Mouse (Mus musculus) myocyte (in vitro differentiated cells): ENCODE results near the gene Aimp2.

Source experiments
- MAX ChIP-seq: IDR thresholded peaks from one replicate; pipeline ENCODE4 v1.6.1; 2011; ENCODE audit warnings: low read depth, mild to moderate bottlenecking, control low read depth
- MYOD1 ChIP-seq, 3 experiments: IDR thresholded peaks; one replicate each; pipeline ENCODE4 v1.6.1; 2011; ENCODE audit warnings: control low read depth in 2 of 3, low read depth in 2 of 3, mild to moderate bottlenecking in 2 of 3, moderate library complexity in 1 of 3; ENCODE audit not compliant: insufficient read length in 2 of 3, control insufficient read depth in 1 of 3
- MYOG ChIP-seq, 3 experiments: IDR thresholded peaks; one replicate each; pipeline ENCODE4 v1.6.1; 2011; ENCODE audit warnings: control low read depth in 2 of 3, low read depth in 2 of 3, mild to moderate bottlenecking in 2 of 3; ENCODE audit not compliant: insufficient read length in 2 of 3, control insufficient read depth in 1 of 3, insufficient read depth in 1 of 3
- POLR2A ChIP-seq: IDR thresholded peaks from one replicate; pipeline ENCODE4 v1.6.1; 2011; ENCODE audit warnings: low read depth, mild to moderate bottlenecking, control low read depth, moderate library complexity; ENCODE audit not compliant: insufficient read length
- USF1 ChIP-seq: IDR thresholded peaks from one replicate; pipeline ENCODE4 v1.6.1; 2011; ENCODE audit warnings: low read depth, mild to moderate bottlenecking, control low read depth, moderate library complexity

DNA sequence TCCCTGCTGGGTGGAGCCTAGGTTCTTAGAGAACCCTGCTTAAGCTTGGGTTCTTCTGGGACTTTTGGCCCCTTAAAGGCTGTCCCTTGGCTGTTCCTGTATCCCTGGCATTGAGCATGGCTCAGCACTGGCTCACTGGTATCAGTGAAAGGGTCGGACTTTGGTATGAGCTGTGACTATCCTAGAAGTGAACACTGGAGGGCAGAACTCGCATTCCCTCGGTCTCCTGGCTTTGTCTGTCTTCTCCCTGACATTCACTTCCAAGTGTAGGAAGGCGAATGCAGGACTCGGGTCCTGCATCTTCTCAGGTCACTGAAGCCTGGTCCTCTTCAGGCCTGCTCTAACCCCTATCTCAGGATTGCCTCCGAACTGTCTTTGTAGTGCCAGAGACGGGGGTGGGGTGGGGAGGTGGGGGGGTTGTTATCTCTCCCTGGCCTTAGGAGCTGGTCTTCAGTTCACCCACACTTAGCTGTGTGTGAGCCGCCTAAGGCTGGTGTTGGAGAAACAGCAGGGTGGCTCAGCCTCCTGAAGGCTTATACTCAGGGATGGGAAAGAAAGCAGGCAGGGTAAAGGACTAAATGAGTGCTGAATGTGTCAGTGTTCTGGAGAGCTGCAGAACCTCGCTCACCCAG, 17.3 kb downstream of the Aimp2 start:
- TF ChIP-seq POLR2A (no peak), MAX (no peak), MYOD1 (IDR thresholded peaks at IDR 0.05; ENCODE audit: control insufficient read depth in 1 of 3, insufficient read length in 2 of 3, low read depth in 2 of 3) (no peak), MYOG (IDR thresholded peaks at IDR 0.05; ENCODE audit: control insufficient read depth in 1 of 3, insufficient read depth in 1 of 3, insufficient read length in 2 of 3, low read depth in 2 of 3) (no peak), USF1 (no peak)
